Mouse (Mus musculus) macrophage (primary cell): ENCODE results near the gene Atp5g3. TPM values are rescaled to one million over a fixed set of nuclear protein-coding genes. Genes with fewer than 3 reads are reported as not detected.

Source experiments
- H3K27ac ChIP-seq: fragments of 350-480 bp; formaldehyde crosslinking; 2 replicates; pipeline ENCODE4 v1.9.0; 2021
- H3K36me3 ChIP-seq: fragments of 350-480 bp; formaldehyde crosslinking; 2 replicates; pipeline ENCODE4 v1.9.0; 2021; ENCODE audit errors: inconsistent target
- H3K4me3 ChIP-seq: fragments of 350-480 bp; formaldehyde crosslinking; 2 replicates; pipeline ENCODE4 v1.9.0; 2021; ENCODE audit errors: inconsistent target
- H3K79me2 ChIP-seq: fragments of 350-480 bp; formaldehyde crosslinking; 2 replicates; pipeline ENCODE4 v1.9.0; 2021; ENCODE audit errors: inconsistent target
- WGBS: methylation state at CpG from one replicate; pipeline ENCODE4 v1.1.7; 2026; ENCODE audit warnings: inconsistent platforms; ENCODE audit not compliant: missing documents; 5-methylcytosine and 5-hydroxymethylcytosine counted together
- polyA plus RNA-seq: library from polyadenylated mRNA; stranded (reverse); fragments of 250-400 nt; gene quantifications from 3 replicates; pipeline ENCODE4 v1.2.4, GENCODE M21; 2018; ENCODE audit warnings: inconsistent platforms

Atp5g3 gene
- polyA plus RNA-seq, 1 experiment from 2014 or later = 98.3 TPM

DNA sequence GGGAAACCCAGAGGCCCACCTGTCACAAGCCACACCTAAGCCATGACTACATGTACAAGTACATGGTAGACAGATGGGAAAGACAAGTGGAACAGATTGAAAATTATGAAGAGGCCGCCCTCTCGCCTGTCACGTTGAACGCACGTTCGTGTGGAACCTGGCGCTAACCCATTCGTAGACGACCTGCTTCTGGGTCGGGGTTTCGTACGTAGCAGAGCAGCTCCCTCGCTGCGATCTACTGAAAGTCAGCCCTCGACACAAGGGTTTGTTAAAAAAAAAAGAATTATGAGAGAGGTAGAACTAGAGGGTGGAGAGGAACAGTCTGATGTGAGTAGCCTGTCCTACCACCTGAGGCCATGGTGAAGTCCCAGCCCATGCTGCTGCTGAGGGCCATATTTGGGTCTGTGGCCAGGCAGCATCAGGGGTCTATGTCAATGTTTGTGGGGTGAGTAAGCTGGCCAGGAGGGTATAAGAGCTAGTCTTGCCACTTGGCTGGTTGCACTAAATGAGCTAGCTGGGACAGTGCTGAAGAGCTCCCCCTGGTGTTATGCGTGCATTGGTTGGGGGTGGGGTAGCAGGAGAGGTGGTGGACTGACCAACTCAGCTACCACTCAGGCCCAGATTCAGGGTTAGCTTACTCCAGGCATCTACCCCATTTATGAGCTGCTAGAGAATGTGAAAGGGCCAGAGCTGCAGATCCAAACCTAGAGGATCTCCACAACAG lies 43.2 kb downstream of the Atp5g3 start:
- 73% methylated on average over 16 of the region's 16 CpGs for WGBS
- 0 out of 2 replicates have a peak, but pooled peaks cover 10% of the 10 kb centered on the region for H3K36me3 ChIP-seq
- no peak overlapping the region for H3K4me3 ChIP-seq
- H3K27ac ChIP-seq = no peak overlapping the region
- peaks cover 68% of the 10 kb centered on the region for H3K79me2 ChIP-seq

DNA sequence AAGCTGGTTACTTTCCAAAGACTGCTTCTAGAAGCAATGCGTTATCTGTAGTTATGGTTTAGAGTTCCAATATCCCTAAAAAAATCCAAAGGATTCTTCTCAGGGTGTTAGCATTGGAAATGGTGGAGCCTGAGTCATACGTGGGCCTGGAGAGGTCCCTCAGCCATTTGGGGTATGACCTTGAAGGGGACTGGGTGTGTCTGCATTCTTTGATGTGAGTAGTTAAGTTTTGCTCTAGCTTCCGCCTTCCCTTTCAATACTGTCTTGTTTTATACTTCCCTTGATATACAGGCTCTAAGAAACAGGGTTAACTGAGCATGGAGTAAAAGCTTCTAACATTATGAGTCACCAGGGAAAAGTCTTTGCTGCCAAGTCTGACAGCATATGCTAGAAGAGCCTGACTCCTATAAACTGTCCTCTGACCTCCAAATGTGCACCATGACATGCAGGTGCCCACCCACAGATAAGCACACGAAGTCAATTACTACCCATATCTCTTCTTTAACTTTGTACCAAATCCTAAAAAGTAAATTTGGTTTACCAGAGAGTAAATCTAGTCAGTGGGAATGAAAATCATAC lies 51.0 kb downstream of the Atp5g3 start:
- no peak overlapping the region for H3K4me3 ChIP-seq
- H3K36me3 ChIP-seq = peaks cover 10% of the 10 kb centered on the region; the same call in 1 of the 2 replicates
- peaks cover 20% of the 10 kb centered on the region for H3K79me2 ChIP-seq
- WGBS = 94% methylated on average over 4 of the region's 4 CpGs
- H3K27ac ChIP-seq = no peak overlapping the region

Other genes starting within 250 kb of the Atp5g3 start
- gene Chn1, start 136.0 kb downstream of the Atp5g3 start, polyA plus RNA-seq = not detected in 3 replicates
- gene Atf2, start 18.7 kb downstream of the Atp5g3 start, polyA plus RNA-seq = 17.7 to 30.7 TPM (median 22.7 TPM) in 3 replicates